7 mouse cellular contexts compared by ENCODE assay signal in the genomic region with DNA sequence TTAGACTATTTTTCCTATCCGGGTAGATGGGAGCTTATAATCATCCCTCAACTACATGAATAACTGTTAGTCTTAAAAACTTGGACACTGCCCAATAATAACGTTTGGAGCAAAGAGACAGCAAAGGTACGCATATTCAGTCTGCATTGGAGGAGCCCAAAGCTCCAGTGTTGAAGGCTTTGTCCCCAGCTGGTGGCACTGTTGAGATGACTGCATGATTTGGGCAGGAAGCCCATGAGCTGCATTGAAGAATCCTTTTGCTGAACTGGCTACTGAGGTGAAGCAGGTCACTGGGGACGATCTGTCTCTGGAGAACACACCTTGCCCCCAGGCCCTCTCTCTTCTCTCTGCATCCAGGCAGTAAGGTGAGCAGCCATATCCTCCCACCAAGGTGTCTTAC. TPM values are rescaled to one million over a fixed set of nuclear protein-coding genes. Genes with fewer than 3 reads are reported as not detected.
A peak's percentile ranks its signal among the peaks of the same experiment; 100 is the strongest.
DNase-seq lines count a peak whose midpoint lies in the region; ATAC-seq and TF ChIP-seq lines count a peak whose summit lies in the region.

No protein-coding gene starts in this region.

- intact Hi-C loops in left cerebral cortex, postnatal 10 days (cut with DNase I) = no loop called here

- TF ChIP-seq POLR2A in kidney, adult 2 months (IDR thresholded peaks at IDR 0.05; ENCODE audit: low read depth, low read length) = no peak

- 34% methylated on average over 4 of the region's 4 CpGs for WGBS in kidney, adult 2 months
- 67% methylated on average over 4 of the region's 4 CpGs for WGBS in kidney, embryonic 15.5 days

- no peak for ATAC-seq in kidney, embryonic 15.5 days (replicated peaks; ENCODE audit: low FRiP score)

- no peak overlapping the region for H3K9ac ChIP-seq in kidney, embryonic 15.5 days

- H3K4me2 ChIP-seq in kidney, embryonic 15.5 days = no peak overlapping the region

- no peaks in the 10 kb centered on the region for H3K9me3 ChIP-seq in kidney, embryonic 15.5 days (replicated peaks)

- TF ChIP-seq CTCF in kidney, adult 2 months (conservative IDR thresholded peaks at IDR 0.05; ENCODE audit: insufficient read depth, insufficient read length, low read depth, low read length) = peak; percentile 51

- no peaks in the 10 kb centered on the region for H3K36me3 ChIP-seq in kidney, adult 2 months (ENCODE audit: control insufficient read depth, insufficient read depth, low read length)
- H3K36me3 ChIP-seq in kidney, embryonic 15.5 days = no peaks in the 10 kb centered on the region

- H3K27ac ChIP-seq in kidney, adult 2 months (ENCODE audit: insufficient read depth, low read depth, low read length) = no peak overlapping the region
- H3K27ac ChIP-seq in kidney, embryonic 15.5 days = no peak overlapping the region

- peak; percentile 34 for DNase-seq in kidney, adult 2 months
- peak; percentile 19 for DNase-seq in adrenal gland, adult 8-10 months
- peak; percentile 10 to 19 for DNase-seq in cerebellum, postnatal 36 days
- peak; percentile 36 for DNase-seq in left cerebral cortex, postnatal 10 days (ENCODE audit: extremely low spot score in 1 of 2, low spot score in 2 of 2)
- no peak for DNase-seq in embryo, embryonic 10.5 days (ENCODE audit: low spot score)
- no peak for DNase-seq in yolk sac, embryonic 10.5 days (ENCODE audit: low spot score)

- H3K4me1 ChIP-seq in kidney, adult 2 months (ENCODE audit: control insufficient read depth, insufficient read depth, low read length) = no peaks in the 10 kb centered on the region
- H3K4me1 ChIP-seq in kidney, embryonic 15.5 days = peaks cover 13% of the 10 kb centered on the region

- H3K4me3 ChIP-seq in kidney, adult 2 months (ENCODE audit: insufficient read depth, low read depth, low read length) = no peak overlapping the region
- no peak overlapping the region for H3K4me3 ChIP-seq in kidney, embryonic 15.5 days (replicated peaks)

- no peaks in the 10 kb centered on the region; the same call in 1 of the 2 replicates for H3K27me3 ChIP-seq in kidney, adult 2 months (replicated peaks; ENCODE audit: control insufficient read depth, insufficient read depth, low read length)
- no peaks in the 10 kb centered on the region for H3K27me3 ChIP-seq in kidney, embryonic 15.5 days

RNA-seq across cellular contexts. Expression of a gene that starts 43.5 kb away (rescaled TPM):
- 0.26 and 0.39 TPM in 2 replicates for polyA plus RNA-seq in kidney, adult 2 months (2012; rRNA removed)
- polyA plus RNA-seq in kidney, embryonic 15.5 days (2015; fragmentation: Nextera tagmentation; extraction: Ambion mirVana) = 1.7 and 1.9 TPM in 2 replicates
- 1 to 10 TPM; 4.8 to 8.4 (median 5.4) TPM for total RNA-seq in adrenal gland, adult 8-10 months (2022)
- total RNA-seq in left cerebral cortex, postnatal 10 days (2021) = 10 to 100 TPM; 48.2 to 51.6 TPM

Comparison
In these comparisons a context has a peak if more than half of its experiments do, and no peak if none do; other contexts are left out.
1. DNase-seq: peak in kidney, adult 2 months (single experiment), adrenal gland, adult 8-10 months (single experiment), cerebellum, postnatal 36 days (2 of 2) and left cerebral cortex, postnatal 10 days (2 of 2); none in embryo, embryonic 10.5 days (single experiment) and yolk sac, embryonic 10.5 days (single experiment).
2. RNA of a gene that starts 43.5 kb away (total RNA-seq): 48.2 to 51.6 TPM in left cerebral cortex, postnatal 10 days; 4.8 to 8.4 TPM in adrenal gland, adult 8-10 months; every median in the first group is over 4 times any median in the second.